Mouse (Mus musculus) forebrain, embryonic 12.5 days (tissue): ENCODE data around the gene Wdr4. TPM values are rescaled to one million over a fixed set of nuclear protein-coding genes. Genes with fewer than 3 reads are reported as not detected.

Source experiments
- ATAC-seq: fragments of 200-750 bp; cut with Nextera tagmentation; 2 replicates; pipeline ENCODE4 v1.8.0; 2017; ENCODE audit warnings: moderate TSS enrichment; ENCODE audit not compliant: low FRiP score
- H3K27ac ChIP-seq: fragments of 300-500 bp; sonication (generic); 2 replicates; pipeline ENCODE4 v1.5.1; 2016; ENCODE audit warnings: mild to moderate bottlenecking
- H3K27me3 ChIP-seq: fragments of 300-500 bp; sonication (generic); 2 replicates; pipeline ENCODE4 v1.6.1; 2016; ENCODE audit warnings: mild to moderate bottlenecking
- H3K36me3 ChIP-seq: fragments of 300-500 bp; sonication (generic); replicated peaks from 2 replicates; pipeline ENCODE4 v1.6.1; 2016; ENCODE audit warnings: mild to moderate bottlenecking
- H3K4me1 ChIP-seq: fragments of 300-500 bp; sonication (generic); 2 replicates; pipeline ENCODE4 v1.6.1; 2016
- H3K4me2 ChIP-seq: fragments of 300-500 bp; sonication (generic); 2 replicates; pipeline ENCODE4 v1.6.1; 2016; ENCODE audit warnings: mild to moderate bottlenecking, moderate library complexity
- H3K4me3 ChIP-seq: fragments of 300-500 bp; sonication (generic); replicated peaks from 2 replicates; pipeline ENCODE4 v1.5.1; 2016; ENCODE audit warnings: mild to moderate bottlenecking
- H3K9ac ChIP-seq: fragments of 300-500 bp; sonication (generic); 2 replicates; pipeline ENCODE4 v1.6.1; 2016; ENCODE audit warnings: mild to moderate bottlenecking
- H3K9me3 ChIP-seq: fragments of 300-500 bp; sonication (generic); 2 replicates; pipeline ENCODE4 v1.6.1; 2016
- WGBS: fragments of 180-500 bp; shearing (Covaris S2); methylation state at CpG from one replicate; pipeline ENCODE4 v1.1.7; 2016; 5-methylcytosine and 5-hydroxymethylcytosine counted together
- microRNA-seq: library from miRNA; unstranded; fragments of <30 nt; microRNA quantifications from one replicate; pipeline ENCODE4, GENCODE M21; 2017
- polyA plus RNA-seq: library from polyadenylated mRNA; unstranded; fragments of >200 nt; fragmentation: Nextera tagmentation; extraction: Ambion mirVana; gene quantifications from 2 replicates; pipeline ENCODE4 v1.2.1, GENCODE M21; 2016

Wdr4 gene
- polyA plus RNA-seq, 1 experiment from 2014 or later, result 43.2 TPM

GRCm38 (mm10) chr17:31451179-31451708 is 68.5 kb downstream of the Wdr4 start:
- Histone ChIP-seq H3K27ac (peak overlapping the region; percentile 36; the same call in 1 of the 2 replicates), H3K4me3 (no peak overlapping the region), H3K36me3 (peaks cover 36% of the 10 kb centered on the region), H3K4me1 (peaks cover 10% of the 10 kb centered on the region), H3K27me3 (no peaks in the 10 kb centered on the region), H3K4me2 (no peak overlapping the region), H3K9me3 (no peaks in the 10 kb centered on the region), H3K9ac (no peak overlapping the region)
- no peak for ATAC-seq
- 58% methylated on average over 8 of the region's 8 CpGs for WGBS

GRCm38 (mm10) chr17:31450206-31450605 is 69.6 kb downstream of the Wdr4 start:
- Histone ChIP-seq H3K4me3 (no peak overlapping the region), H3K27me3 (no peaks in the 10 kb centered on the region), H3K4me1 (peaks cover 10% of the 10 kb centered on the region), H3K9ac (no peak overlapping the region), H3K27ac (no peak overlapping the region), H3K36me3 (peaks cover 26% of the 10 kb centered on the region), H3K9me3 (no peaks in the 10 kb centered on the region), H3K4me2 (no peak overlapping the region)
- WGBS, result 80% methylated on average over 3 of the region's 3 CpGs
- ATAC-seq, result no peak

DNA sequence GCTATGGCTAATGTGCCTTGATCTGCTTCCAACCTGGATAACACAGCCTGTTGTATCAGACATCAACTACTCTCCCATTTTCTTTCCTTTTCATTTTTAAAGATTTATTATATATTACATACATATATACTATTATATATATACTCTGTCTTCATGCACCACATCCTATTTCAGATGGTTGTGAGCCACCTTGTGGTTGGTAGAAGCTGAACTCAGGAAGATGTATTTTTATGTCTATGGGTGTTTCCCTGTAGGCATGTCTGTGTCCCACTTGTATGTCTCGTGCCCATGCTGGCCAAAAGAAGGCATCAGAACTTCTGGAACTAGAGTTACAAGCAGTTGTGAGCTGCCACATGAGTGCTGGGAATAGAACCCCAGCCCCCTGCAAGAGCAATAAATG is 71.3 kb downstream of the Wdr4 start:
- Histone ChIP-seq H3K9ac (no peak overlapping the region), H3K4me2 (no peak overlapping the region), H3K36me3 (peaks cover 19% of the 10 kb centered on the region), H3K27me3 (no peaks in the 10 kb centered on the region), H3K27ac (no peak overlapping the region), H3K9me3 (no peaks in the 10 kb centered on the region), H3K4me3 (no peak overlapping the region), H3K4me1 (peaks cover 10% of the 10 kb centered on the region)
- 87% methylated on average over 1 of the region's 1 CpGs for WGBS
- ATAC-seq, result no peak

DNA sequence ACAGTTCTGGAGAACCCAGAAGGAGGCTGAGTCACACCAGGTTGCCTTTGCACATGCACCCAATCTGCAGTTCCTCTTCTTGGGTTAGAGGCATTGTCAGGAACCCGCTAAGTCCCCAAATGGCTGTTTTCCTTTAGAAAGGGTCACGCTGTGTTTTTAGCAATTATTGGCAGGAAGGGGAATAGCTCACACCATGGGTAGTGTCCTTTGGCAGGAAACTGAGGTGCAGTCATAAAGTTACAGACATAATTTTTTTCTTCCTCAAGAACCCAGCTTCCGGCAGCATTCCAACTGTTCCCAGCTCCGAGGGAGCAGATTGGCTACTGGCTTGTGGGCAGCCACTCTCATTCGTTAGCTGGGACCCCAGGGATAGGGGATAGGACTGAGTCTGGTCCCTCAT is 72.0 kb downstream of the Wdr4 start:
- no peaks in the 10 kb centered on the region for H3K9me3 ChIP-seq
- H3K36me3 ChIP-seq, result peaks cover 18% of the 10 kb centered on the region
- H3K4me1 ChIP-seq, result peaks cover 10% of the 10 kb centered on the region
- no peak overlapping the region for H3K4me3 ChIP-seq
- WGBS, result 90% methylated on average over 5 of the region's 5 CpGs
- ATAC-seq, result no peak
- H3K9ac ChIP-seq, result no peak overlapping the region
- no peak overlapping the region for H3K4me2 ChIP-seq
- no peak overlapping the region for H3K27ac ChIP-seq
- no peaks in the 10 kb centered on the region for H3K27me3 ChIP-seq

- WGBS, result 74% methylated on average over 7 of the region's 7 CpGs
- no peak overlapping the region for H3K27ac ChIP-seq
Measured at GRCm38 (mm10) chr17:31445061-31445731, 74.6 kb downstream of the Wdr4 start.

More at GRCm38 (mm10) chr17:31445061-31445731, 74.6 kb downstream of the Wdr4 start:
- no peaks in the 10 kb centered on the region for H3K9me3 ChIP-seq
- no peaks in the 10 kb centered on the region for H3K27me3 ChIP-seq
- no peaks in the 10 kb centered on the region for H3K4me1 ChIP-seq
- no peak overlapping the region for H3K4me3 ChIP-seq
- no peak overlapping the region for H3K4me2 ChIP-seq
- H3K36me3 ChIP-seq, result peaks cover 13% of the 10 kb centered on the region
- ATAC-seq, result no peak
- H3K9ac ChIP-seq, result no peak overlapping the region

Small RNAs within 50 kb of the gene (microRNA-seq; reads per million reads assigned to microRNA genes)
- not detected for gene Gm24970

Other genes starting within 250 kb of the Wdr4 start
- gene Rsph1, start 242.6 kb downstream of the Wdr4 start, polyA plus RNA-seq, result 2.6 and 3.8 TPM in 2 replicates
- gene Slc37a1, start 233.2 kb downstream of the Wdr4 start, polyA plus RNA-seq, result 9.4 and 10.7 TPM in 2 replicates
- gene Pde9a, start 133.8 kb downstream of the Wdr4 start, polyA plus RNA-seq, result 34.7 and 36.7 TPM in 2 replicates
- 248 TPM in 2 replicates for gene Ndufv3, start 135 bp upstream of the Wdr4 start, polyA plus RNA-seq
- gene Pknox1, start 44.8 kb upstream of the Wdr4 start, polyA plus RNA-seq, result 30.6 and 31.3 TPM in 2 replicates
- gene Cbs, start 117.3 kb upstream of the Wdr4 start, polyA plus RNA-seq, result 2.6 and 2.7 TPM in 2 replicates
- 379 and 385 TPM in 2 replicates for gene U2af1, start 138.9 kb upstream of the Wdr4 start, polyA plus RNA-seq
- not detected in 2 replicates for gene Cryaa, start 157.8 kb upstream of the Wdr4 start, polyA plus RNA-seq